Mouse (Mus musculus) mouse embryonic stem cell (cell line): ENCODE measurements around the gene Tmem115.
"Not testable (repeated sequence)": the region's sequence is repeated elsewhere in the genome, so short reads cannot be mapped to it uniquely, and the experiment has no call there.

Source experiments
- in situ Hi-C, 2 experiments: fragments of 300-500 bp; cut with MboI; formaldehyde crosslinking; loops; 1 replicate in 1 of 2; 3 replicates in 1 of 2; pipeline ENCODE4 v1.14.3; 2019 to 2020; ENCODE audit warnings: low sequenced_read_pairs in 2 of 2, low pct_unique_long_range_greater_than_20kb in 1 of 2, mixed read lengths in 1 of 2; ENCODE audit not compliant: unreplicated experiment in 1 of 2

The Tmem115 gene

DNA sequence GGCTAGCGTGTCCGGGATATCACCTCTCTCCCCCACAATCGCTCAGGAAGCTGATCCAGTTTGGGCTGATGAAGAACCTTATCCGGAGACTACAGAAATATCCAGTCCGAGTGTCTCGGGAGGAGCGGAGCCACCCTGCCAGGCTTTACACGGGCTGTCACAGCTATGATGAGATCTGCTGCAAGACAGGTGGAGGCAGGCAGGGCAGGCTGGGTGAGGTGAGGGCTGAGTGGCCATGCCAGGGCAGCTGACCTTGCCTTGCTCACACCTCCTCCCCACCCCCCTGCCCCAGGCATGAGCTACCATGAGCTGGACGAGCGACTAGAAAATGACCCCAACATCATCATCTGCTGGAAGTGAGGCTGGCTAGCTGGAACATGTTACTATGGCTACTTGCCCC, 11.5 kb downstream of the Tmem115 start:
- in situ Hi-C loops, result no loop called here

- in situ Hi-C loops, result no loop called here
Observed at GRCm38 (mm10) chr9:107545602-107546001, 11.9 kb downstream of the Tmem115 start.

- in situ Hi-C loops, result no loop called here
Observed at GRCm38 (mm10) chr9:107547026-107547425, 13.3 kb downstream of the Tmem115 start, which contains the start of gene Zmynd10. Zmynd10 (plus strand) TSS chr9:107547298.

GRCm38 (mm10) chr9:107547957-107548356, 14.2 kb downstream of the Tmem115 start:
- in situ Hi-C loops, result no loop called here

- in situ Hi-C loops, result no loop called here
Observed at GRCm38 (mm10) chr9:107548820-107549219, 15.1 kb downstream of the Tmem115 start.

GRCm38 (mm10) chr9:107549297-107550074, 15.7 kb downstream of the Tmem115 start:
- in situ Hi-C loops, result no loop called here

- in situ Hi-C loops, result no loop called here
Observed at GRCm38 (mm10) chr9:107550491-107551116, 16.9 kb downstream of the Tmem115 start.

GRCm38 (mm10) chr9:107551117-107551889, 17.6 kb downstream of the Tmem115 start, which contains the start of gene Rassf1:
Rassf1 (plus strand) TSS chr9:107551555.
- in situ Hi-C loops, result no loop called here

DNA sequence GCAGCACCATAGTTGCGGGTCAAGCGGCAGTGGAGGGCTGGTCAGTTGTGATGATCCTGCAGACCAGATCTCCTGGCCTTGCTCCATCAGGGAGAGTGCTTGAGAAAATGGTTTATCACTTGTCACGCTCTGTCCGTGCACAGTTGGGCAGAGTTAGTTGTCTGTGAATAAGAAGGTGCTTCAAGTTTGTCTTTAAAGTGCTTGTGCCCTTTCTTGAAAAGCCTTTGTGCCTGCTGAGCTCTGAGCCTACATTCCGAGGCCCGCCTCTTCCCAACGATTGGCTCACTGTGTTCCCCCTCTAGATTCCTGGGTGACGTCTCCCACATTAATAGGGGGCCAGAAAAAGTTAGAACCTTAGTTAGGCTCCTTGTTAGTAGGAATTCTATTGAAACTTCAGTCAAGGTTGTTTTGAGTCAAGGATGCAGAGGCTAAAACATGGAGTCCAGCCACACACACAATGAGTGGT, 18.2 kb downstream of the Tmem115 start:
- in situ Hi-C loops, result no loop called here

DNA sequence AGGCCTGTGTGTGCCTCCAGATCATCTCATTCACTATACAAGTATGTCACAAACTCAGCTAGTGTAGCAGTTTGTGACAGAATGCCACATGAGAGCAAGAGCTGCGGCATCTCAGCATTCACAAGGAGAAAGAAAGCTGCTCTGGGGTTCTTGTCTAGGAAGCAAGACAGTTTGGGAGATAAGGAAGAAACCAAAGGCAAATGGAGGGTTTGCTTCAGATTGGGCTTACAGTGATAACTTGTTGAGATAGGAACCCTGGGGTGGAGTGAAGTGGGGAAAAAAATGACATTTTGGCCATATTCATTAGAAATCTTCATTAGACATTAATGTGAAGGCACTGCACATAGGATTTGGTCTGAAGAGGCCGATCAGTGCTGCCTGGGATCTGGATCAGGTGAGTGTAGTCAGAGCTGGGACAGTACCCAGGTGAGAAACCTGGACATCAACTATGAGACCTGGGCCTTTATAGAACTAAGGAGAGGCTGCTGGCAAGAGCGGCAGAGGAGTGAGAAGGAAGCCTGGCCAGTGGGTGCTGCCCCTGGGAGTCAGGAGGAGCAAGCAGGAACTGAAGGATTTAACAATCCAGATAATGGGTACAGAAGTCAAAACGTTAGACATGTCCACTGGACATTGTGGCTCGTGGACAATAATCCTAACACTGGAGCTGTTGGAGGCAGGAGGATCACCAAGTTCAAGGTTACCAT, 19.1 kb downstream of the Tmem115 start:
- in situ Hi-C loops, result no loop called here

DNA sequence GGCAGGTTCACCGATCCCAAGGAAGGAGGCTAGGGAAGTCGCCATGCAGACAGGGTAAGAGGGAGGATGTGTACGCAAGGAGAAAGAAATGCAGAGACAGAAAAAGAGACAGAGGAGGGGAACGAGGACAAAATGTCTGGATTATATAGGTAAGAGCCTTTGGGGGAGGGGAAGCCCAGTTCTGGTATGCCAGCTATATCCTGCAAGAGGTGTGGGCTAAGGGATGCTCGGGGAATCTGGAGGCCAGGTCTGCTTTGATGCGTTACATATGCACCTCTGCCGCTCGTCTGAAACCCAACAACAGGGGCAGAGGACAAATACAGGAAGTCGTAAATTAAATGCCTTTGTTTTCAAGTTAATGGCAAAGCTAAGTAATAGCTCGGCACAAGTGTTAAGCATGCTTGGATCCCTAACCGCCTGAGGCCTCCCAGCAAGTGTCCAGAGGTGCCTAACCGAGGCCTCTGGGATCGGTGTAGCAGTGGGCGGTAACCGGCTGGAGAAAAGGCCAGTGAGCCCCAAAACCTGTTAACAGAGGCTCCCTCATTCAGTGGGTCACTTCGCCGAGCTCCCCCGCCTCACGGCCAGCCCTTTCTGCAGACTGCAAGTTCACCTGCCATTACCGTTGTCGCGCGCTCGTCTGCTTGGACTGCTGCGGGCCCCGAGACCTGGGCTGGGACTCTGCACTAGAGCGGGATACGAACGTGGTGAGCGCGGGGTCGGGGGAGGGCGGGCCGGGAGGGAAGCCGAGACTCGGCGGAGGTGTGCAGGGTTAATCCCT, 20.0 kb downstream of the Tmem115 start:
- in situ Hi-C loops, result no loop called here

DNA sequence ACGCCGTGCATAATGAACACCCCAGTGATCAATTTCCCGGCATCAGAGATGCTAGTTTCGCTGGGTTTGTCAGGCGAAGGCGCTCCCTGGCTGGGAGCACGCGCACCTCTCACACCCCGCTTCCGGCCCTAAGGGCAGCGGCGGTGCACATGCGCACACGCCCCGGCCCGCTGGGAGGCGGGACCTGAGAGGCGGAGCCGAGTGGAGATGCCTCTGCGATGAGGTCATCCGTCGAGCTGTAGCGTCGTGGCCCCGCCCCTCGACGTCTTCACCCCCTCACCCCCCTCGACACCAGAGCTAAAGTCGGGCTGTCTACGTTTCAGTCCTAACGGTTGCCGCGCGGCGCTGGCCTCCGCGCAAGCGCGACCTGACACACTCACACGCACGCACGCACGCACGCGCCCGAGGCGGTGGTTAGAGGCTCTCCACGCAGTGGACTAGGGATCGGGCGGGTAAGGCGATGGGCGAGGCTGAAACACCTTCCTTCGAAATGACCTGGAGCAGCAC, 20.6 kb downstream of the Tmem115 start:
- in situ Hi-C loops, result no loop called here

GRCm38 (mm10) chr9:107555031-107555457, 21.3 kb downstream of the Tmem115 start:
- in situ Hi-C loops, result loop anchor here in 1 of 2 experiments (5.0 kb wide), 1 partner anchor 87 kb away; no protein-coding TSS in a partner anchor

GRCm38 (mm10) chr9:107555701-107556100, 22.0 kb downstream of the Tmem115 start:
- in situ Hi-C loops, result loop anchor here in 1 of 2 experiments (5.0 kb wide), 1 partner anchor 87 kb away; no protein-coding TSS in a partner anchor

DNA sequence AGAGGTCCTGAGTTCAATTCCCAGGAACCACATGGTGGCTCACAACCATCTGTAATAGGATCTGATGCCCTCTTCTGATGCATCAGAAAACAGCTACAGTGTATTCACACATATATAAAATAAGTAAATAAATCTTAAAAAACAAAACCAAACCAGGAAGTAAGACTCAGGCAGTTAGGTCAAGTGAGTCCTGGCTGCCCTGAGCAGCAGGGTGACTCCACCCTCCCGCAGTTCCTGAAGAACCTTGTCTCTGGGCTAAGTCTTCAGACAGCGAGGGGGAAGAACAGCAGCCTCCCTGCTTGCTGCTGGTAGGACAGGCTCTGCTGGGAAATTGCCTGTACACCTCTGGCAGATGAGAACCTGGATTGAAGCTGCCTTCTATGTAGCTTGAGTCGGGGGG, 22.6 kb downstream of the Tmem115 start:
- in situ Hi-C loops, result loop anchor here in 1 of 2 experiments (5.0 kb wide), 1 partner anchor 86 kb away; no protein-coding TSS in a partner anchor

GRCm38 (mm10) chr9:107563029-107563581, 29.4 kb downstream of the Tmem115 start, which contains the start of gene Tusc2:
Tusc2 (plus strand) TSS chr9:107563255.
- in situ Hi-C loops, result no loop called here

DNA sequence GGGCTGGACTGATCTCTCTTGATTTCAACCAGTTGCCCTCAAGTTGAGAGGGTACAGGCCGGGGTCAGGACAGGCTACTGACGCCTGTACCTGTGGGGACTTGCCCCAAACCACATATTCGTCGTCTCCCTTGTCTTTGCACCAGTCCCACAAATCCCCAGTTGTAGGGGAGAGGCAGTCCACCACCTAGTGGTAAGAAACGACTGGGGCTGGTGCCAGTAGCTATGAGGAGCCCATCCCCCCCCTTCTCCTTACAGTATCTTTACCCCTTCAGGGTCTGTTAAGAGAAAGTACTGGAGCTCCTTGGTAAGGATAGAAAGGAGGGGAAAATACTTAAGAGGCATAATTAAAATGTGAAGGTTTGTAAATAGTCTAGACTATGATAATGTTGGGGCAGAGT, 31.8 kb downstream of the Tmem115 start:
- in situ Hi-C loops, result not testable (repeated sequence)
